Mouse (Mus musculus) forebrain, postnatal 0 days (tissue): ENCODE measurements at regions not wholly inside any gene's neighbourhood (a gene's known extent, or its start where the extent isn't known, plus 50 kb on each side); places are given as distances from the start of the nearest gene placed in this dataset.
A peak's percentile ranks its signal among the peaks of the same experiment; 100 is the strongest.

Source experiments
- ATAC-seq: fragments of 200-750 bp; cut with Nextera tagmentation; 2 replicates; pipeline ENCODE4 v1.8.0; 2017; ENCODE audit warnings: mild to moderate bottlenecking, moderate library complexity
- DNase-seq: peaks from one replicate; pipeline ENCODE4 v3.0.0-alpha.2; 2015
- H3K27ac ChIP-seq: fragments of 300-500 bp; sonication (generic); 2 replicates; pipeline ENCODE4 v1.5.1; 2014; ENCODE audit warnings: low read depth, mild to moderate bottlenecking, antibody characterized with exemption, low read length, moderate library complexity, mixed read lengths
- H3K27me3 ChIP-seq: fragments of 300-500 bp; sonication (generic); 2 replicates; pipeline ENCODE4 v1.6.1; 2014; ENCODE audit warnings: mild to moderate bottlenecking, low read length, mixed read lengths; ENCODE audit not compliant: insufficient read depth
- H3K36me3 ChIP-seq: fragments of 300-500 bp; sonication (generic); 2 replicates; pipeline ENCODE4 v1.6.1; 2014; ENCODE audit warnings: mild to moderate bottlenecking, moderate library complexity; ENCODE audit not compliant: insufficient read depth
- H3K4me1 ChIP-seq: fragments of 300-500 bp; sonication (generic); 2 replicates; pipeline ENCODE4 v1.6.1; 2014; ENCODE audit warnings: antibody characterized with exemption; ENCODE audit not compliant: insufficient read depth
- H3K4me2 ChIP-seq: fragments of 300-500 bp; sonication (generic); 2 replicates; pipeline ENCODE4 v1.6.1; 2014; ENCODE audit warnings: low read depth, mild to moderate bottlenecking, moderate library complexity
- H3K4me3 ChIP-seq: fragments of 300-500 bp; sonication (generic); 2 replicates; pipeline ENCODE4 v1.5.1; 2014; ENCODE audit warnings: low read depth, low read length, mixed read lengths
- H3K9ac ChIP-seq: fragments of 300-500 bp; sonication (generic); 2 replicates; pipeline ENCODE4 v1.6.1; 2014; ENCODE audit warnings: mild to moderate bottlenecking
- H3K9me3 ChIP-seq: fragments of 300-500 bp; sonication (generic); 2 replicates; pipeline ENCODE4 v1.6.1; 2016; ENCODE audit warnings: low read length
- CTCF ChIP-seq: sonication (generic); IDR thresholded peaks from 2 replicates; pipeline ENCODE4 v1.5.1; 2016; ENCODE audit warnings: antibody characterized with exemption, control low read depth, low read depth
- WGBS: fragments of 180-500 bp; shearing (Covaris S2); extraction: QIAGEN DNeasy Blood & Tissue Kit; methylation state at CpG from one replicate; pipeline ENCODE4 v1.1.7; 2014; 5-methylcytosine and 5-hydroxymethylcytosine counted together

- no peaks in the 10 kb centered on the region for H3K36me3 ChIP-seq
- H3K9me3 ChIP-seq: no peaks in the 10 kb centered on the region
- DNase-seq (no peak), ATAC-seq (no peak)
- no peaks in the 10 kb centered on the region for H3K27me3 ChIP-seq
- 97% methylated on average over 5 of the region's 5 CpGs for WGBS
- no peak overlapping the region for H3K9ac ChIP-seq
- no peak overlapping the region for H3K4me2 ChIP-seq
- H3K27ac ChIP-seq: no peak overlapping the region
- H3K4me1 ChIP-seq: no peaks in the 10 kb centered on the region
- H3K4me3 ChIP-seq: no peak overlapping the region
- no peak for TF ChIP-seq CTCF
Measured at GRCm38 (mm10) chr2:44479746-44480145, 447.7 kb downstream of the Gtdc1 start.

- no peaks in the 10 kb centered on the region for H3K36me3 ChIP-seq
- 82% methylated on average over 1 of the region's 1 CpGs for WGBS
- H3K4me2 ChIP-seq: no peak overlapping the region
- no peak for DNase-seq
- no peak overlapping the region for H3K27ac ChIP-seq
- no peaks in the 10 kb centered on the region for H3K9me3 ChIP-seq
- no peak for ATAC-seq
- H3K4me1 ChIP-seq: no peaks in the 10 kb centered on the region
- no peaks in the 10 kb centered on the region for H3K27me3 ChIP-seq
- no peak for TF ChIP-seq CTCF
- H3K4me3 ChIP-seq: no peak overlapping the region
- H3K9ac ChIP-seq: no peak overlapping the region
Measured at GRCm38 (mm10) chr2:44475456-44475855, 452.0 kb downstream of the Gtdc1 start.

- Histone ChIP-seq H3K4me1 (no peaks in the 10 kb centered on the region), H3K27me3 (no peaks in the 10 kb centered on the region), H3K9ac (no peak overlapping the region), H3K4me3 (no peak overlapping the region), H3K27ac (no peak overlapping the region), H3K36me3 (no peaks in the 10 kb centered on the region), H3K9me3 (no peaks in the 10 kb centered on the region), H3K4me2 (no peak overlapping the region)
- DNase-seq (no peak), ATAC-seq (peak; percentile 61; the same call in 1 of the 2 replicates)
- TF ChIP-seq CTCF: no peak
- WGBS: 5% methylated on average over 3 of the region's 3 CpGs
Measured at GRCm38 (mm10) chr2:44474653-44475052, 452.8 kb downstream of the Gtdc1 start.

GRCm38 (mm10) chr2:44471381-44471780, 456.1 kb downstream of the Gtdc1 start:
- no peak for TF ChIP-seq CTCF
- Histone ChIP-seq H3K9ac (no peak overlapping the region), H3K27me3 (no peaks in the 10 kb centered on the region), H3K4me1 (no peaks in the 10 kb centered on the region), H3K27ac (no peak overlapping the region), H3K4me3 (no peak overlapping the region), H3K4me2 (no peak overlapping the region), H3K9me3 (no peaks in the 10 kb centered on the region), H3K36me3 (no peaks in the 10 kb centered on the region)
- DNase-seq (no peak), ATAC-seq (no peak)

GRCm38 (mm10) chr2:44470953-44471352, 456.5 kb downstream of the Gtdc1 start:
- TF ChIP-seq CTCF: no peak
- DNase-seq (no peak), ATAC-seq (no peak)
- H3K36me3 ChIP-seq: no peaks in the 10 kb centered on the region
- H3K27ac ChIP-seq: no peak overlapping the region
- no peak overlapping the region for H3K9ac ChIP-seq
- no peaks in the 10 kb centered on the region for H3K9me3 ChIP-seq
- H3K4me3 ChIP-seq: no peak overlapping the region
- 99% methylated on average over 5 of the region's 5 CpGs for WGBS
- no peaks in the 10 kb centered on the region for H3K27me3 ChIP-seq
- no peak overlapping the region for H3K4me2 ChIP-seq
- H3K4me1 ChIP-seq: no peaks in the 10 kb centered on the region

- WGBS: 77% methylated on average over 7 of the region's 7 CpGs
Measured at GRCm38 (mm10) chr2:44464631-44465030, 462.8 kb downstream of the Gtdc1 start.

GRCm38 (mm10) chr2:44462619-44463329, 464.7 kb downstream of the Gtdc1 start:
- H3K9me3 ChIP-seq: no peaks in the 10 kb centered on the region
- WGBS: 68% methylated on average over 13 of the region's 13 CpGs
- no peak overlapping the region for H3K4me2 ChIP-seq
- H3K4me3 ChIP-seq: no peak overlapping the region
- H3K27me3 ChIP-seq: no peaks in the 10 kb centered on the region
- H3K27ac ChIP-seq: no peak overlapping the region
- TF ChIP-seq CTCF: no peak
- DNase-seq (no peak), ATAC-seq (peak; percentile 55; the same call in 1 of the 2 replicates)
- no peaks in the 10 kb centered on the region for H3K36me3 ChIP-seq
- no peak overlapping the region for H3K9ac ChIP-seq
- H3K4me1 ChIP-seq: 0 out of 2 replicates have a peak, but pooled peaks cover 2% of the 10 kb centered on the region

More at GRCm38 (mm10) chr2:44464631-44465030, 462.8 kb downstream of the Gtdc1 start:
- Histone ChIP-seq H3K27ac (no peak overlapping the region), H3K4me1 (0 out of 2 replicates have a peak, but pooled peaks cover 2% of the 10 kb centered on the region), H3K9ac (no peak overlapping the region), H3K4me2 (no peak overlapping the region), H3K4me3 (no peak overlapping the region), H3K9me3 (no peaks in the 10 kb centered on the region), H3K27me3 (no peaks in the 10 kb centered on the region), H3K36me3 (no peaks in the 10 kb centered on the region)
- no peak for TF ChIP-seq CTCF
- ATAC-seq: no peak
- DNase-seq: no peak
